Mouse (Mus musculus) MEL (cell line): ENCODE data around the gene Dph1. TPM values are rescaled to one million over a fixed set of nuclear protein-coding genes. Genes with fewer than 3 reads are reported as not detected.
A peak's percentile ranks its signal among the peaks of the same experiment; 100 is the strongest.
"Not testable (repeated sequence)": the region's sequence is repeated elsewhere in the genome, so short reads cannot be mapped to it uniquely, and the experiment has no call there.

Experiments
- DNase-seq: peaks from one replicate; pipeline ENCODE4 v3.0.0; 2011; ENCODE audit warnings: low read depth, low spot score
- H3K27ac ChIP-seq: 2 replicates; pipeline ENCODE4 v1.5.1; 2012; ENCODE audit warnings: low read depth, mild to moderate bottlenecking, control low read depth, low read length, moderate library complexity; ENCODE audit not compliant: control insufficient read depth
- H3K27me3 ChIP-seq, 2 experiments: fragments of 150-350 bp in 1 of 2; sonication (generic) in 1 of 2; 2 replicates each; pipeline ENCODE4 v1.6.1; 2012; ENCODE audit warnings: low read length in 2 of 2, mild to moderate bottlenecking in 2 of 2, improper control_type of control experiment in 1 of 2, moderate library complexity in 1 of 2; ENCODE audit not compliant: insufficient read depth in 2 of 2, control insufficient read depth in 1 of 2
- H3K36me3 ChIP-seq, 2 experiments: 2 replicates each; pipeline ENCODE4 v1.6.1; 2012 to 2014; ENCODE audit warnings: low read length in 2 of 2, improper control_type of control experiment in 1 of 2, inconsistent platforms in 1 of 2, mild to moderate bottlenecking in 1 of 2; ENCODE audit not compliant: insufficient read depth in 2 of 2, control insufficient read depth in 1 of 2
- H3K4me1 ChIP-seq, 2 experiments: fragments of 150-350 bp in 1 of 2; sonication (generic) in 1 of 2; 2 replicates each; pipeline ENCODE4 v1.6.1; 2012; ENCODE audit warnings: low read length in 2 of 2, improper control_type of control experiment in 1 of 2, mild to moderate bottlenecking in 1 of 2; ENCODE audit not compliant: insufficient read depth in 2 of 2, control insufficient read depth in 1 of 2
- H3K4me3 ChIP-seq, 2 experiments: fragments of 150-350 bp in 1 of 2; sonication (generic) in 1 of 2; 2 replicates each; pipeline ENCODE4 v1.5.1; 2012; ENCODE audit warnings: low read depth in 2 of 2, low read length in 2 of 2, mild to moderate bottlenecking in 2 of 2, moderate library complexity in 2 of 2, control low read depth in 1 of 2, improper control_type of control experiment in 1 of 2; ENCODE audit not compliant: control insufficient read depth in 1 of 2, insufficient read depth in 1 of 2
- H3K79me2 ChIP-seq: 2 replicates; pipeline ENCODE4 v1.6.1; 2012; ENCODE audit warnings: mild to moderate bottlenecking, low read length, moderate library complexity; ENCODE audit not compliant: control insufficient read depth, poor library complexity, insufficient read depth
- H3K9ac ChIP-seq: 2 replicates; pipeline ENCODE4 v1.6.1; 2012; ENCODE audit warnings: low read depth, mild to moderate bottlenecking, control low read depth, low read length, moderate library complexity; ENCODE audit not compliant: control insufficient read depth, poor library complexity, severe bottlenecking
- H3K9me3 ChIP-seq: fragments of 150-350 bp; sonication (generic); replicated peaks from 2 replicates; pipeline ENCODE4 v1.6.1; 2012; ENCODE audit warnings: mild to moderate bottlenecking, low read length, improper control_type of control experiment, moderate library complexity; ENCODE audit not compliant: insufficient read depth
- CHD2 ChIP-seq: IDR thresholded peaks from 2 replicates; pipeline ENCODE4 v1.6.1; 2011; ENCODE audit warnings: low read length, improper control_type of control experiment
- ELF1 ChIP-seq: IDR thresholded peaks from 2 replicates; pipeline ENCODE4 v1.6.1; 2014; ENCODE audit warnings: low read depth, mild to moderate bottlenecking, inconsistent platforms, low read length, improper control_type of control experiment, moderate library complexity
- EP300 ChIP-seq, 2 experiments: IDR thresholded peaks; 2 replicates each; pipeline ENCODE4 v1.6.1; 2011; ENCODE audit warnings: improper control_type of control experiment in 2 of 2, low read length in 2 of 2, low read depth in 1 of 2, mild to moderate bottlenecking in 1 of 2
- GATA1 ChIP-seq: IDR thresholded peaks from 2 replicates; pipeline ENCODE4 v1.6.1; 2011; ENCODE audit warnings: low read depth, low read length, improper control_type of control experiment
- HCFC1 ChIP-seq: IDR thresholded peaks from 2 replicates; pipeline ENCODE4 v1.6.1; 2012; ENCODE audit warnings: low read depth, mild to moderate bottlenecking, inconsistent platforms, low read length, improper control_type of control experiment, moderate library complexity
- JUND ChIP-seq: IDR thresholded peaks from 2 replicates; pipeline ENCODE4 v1.6.1; 2011; ENCODE audit warnings: low read depth, mild to moderate bottlenecking, improper control_type of control experiment, low read length
- MYC ChIP-seq: IDR thresholded peaks from 2 replicates; pipeline ENCODE4 v1.6.1; 2011; ENCODE audit warnings: low read depth, mild to moderate bottlenecking, low read length, improper control_type of control experiment, moderate library complexity
- NRF1 ChIP-seq: IDR thresholded peaks from 2 replicates; pipeline ENCODE4 v1.6.1; 2014; ENCODE audit warnings: low read depth, mild to moderate bottlenecking, inconsistent platforms, low read length, improper control_type of control experiment, moderate library complexity; ENCODE audit not compliant: poor library complexity, insufficient read depth, severe bottlenecking
- POLR2A ChIP-seq, 2 experiments: IDR thresholded peaks; 2 replicates each; pipeline ENCODE4 v1.6.1; 2011 to 2012; ENCODE audit warnings: low read length in 2 of 2, mild to moderate bottlenecking in 2 of 2, control low read depth in 1 of 2, improper control_type of control experiment in 1 of 2, low read depth in 1 of 2, moderate library complexity in 1 of 2; ENCODE audit not compliant: control insufficient read depth in 1 of 2, insufficient read depth in 1 of 2, poor library complexity in 1 of 2
- POLR2AphosphoS2 ChIP-seq: IDR thresholded peaks from 2 replicates; pipeline ENCODE4 v1.6.1; 2011; ENCODE audit warnings: low read length, improper control_type of control experiment
- RAD21 ChIP-seq: IDR thresholded peaks from 2 replicates; pipeline ENCODE4 v1.6.1; 2011; ENCODE audit warnings: mild to moderate bottlenecking, low read depth, low read length, improper control_type of control experiment
- SIN3A ChIP-seq: IDR thresholded peaks from 2 replicates; pipeline ENCODE4 v1.6.1; 2012; ENCODE audit warnings: low read length, improper control_type of control experiment, inconsistent platforms
- TBP ChIP-seq: IDR thresholded peaks from 2 replicates; pipeline ENCODE4 v1.8.0; 2011; ENCODE audit warnings: low read depth, low read length, improper control_type of control experiment
- TCF12 ChIP-seq: IDR thresholded peaks from 2 replicates; pipeline ENCODE4 v1.6.1; 2014; ENCODE audit warnings: low read depth, mild to moderate bottlenecking, inconsistent platforms, low read length, improper control_type of control experiment, moderate library complexity
- USF1 ChIP-seq: IDR thresholded peaks from 2 replicates; pipeline ENCODE4 v1.6.1; 2014; ENCODE audit warnings: low read depth, mild to moderate bottlenecking, inconsistent platforms, low read length, improper control_type of control experiment, moderate library complexity
- USF2 ChIP-seq, 2 experiments: IDR thresholded peaks; 2 replicates each; pipeline ENCODE4 v1.6.1; 2011 to 2012; ENCODE audit warnings: improper control_type of control experiment in 2 of 2, low read length in 2 of 2, borderline replicate concordance in 1 of 2, inconsistent platforms in 1 of 2, low read depth in 1 of 2, mild to moderate bottlenecking in 1 of 2; ENCODE audit not compliant: insufficient read depth in 1 of 2
- ZKSCAN1 ChIP-seq: IDR thresholded peaks from 2 replicates; pipeline ENCODE4 v1.6.1; 2012; ENCODE audit warnings: low read depth, mild to moderate bottlenecking, inconsistent platforms, low read length, improper control_type of control experiment, moderate library complexity
- ZNF384 ChIP-seq: IDR thresholded peaks from 2 replicates; pipeline ENCODE4 v1.6.1; 2012; ENCODE audit warnings: low read depth, mild to moderate bottlenecking, inconsistent platforms, low read length, improper control_type of control experiment
- polyA plus RNA-seq, 2 experiments: library from polyadenylated mRNA; stranded (reverse) in 1 of 2; unstranded in 1 of 2; fragments of >175 nt in 1 of 2; fragments of >200 nt in 1 of 2; gene quantifications; 2 replicates each; pipeline versions ENCODE4 v1.2.1 to v1.2.4; 2012; ENCODE audit warnings: low replicate concordance in 2 of 2, low read depth in 1 of 2; ENCODE audit not compliant: insufficient read length in 2 of 2, insufficient read depth in 1 of 2, missing spikeins in 1 of 2
- total RNA-seq: library from RNA; depleted of rRNA; stranded (reverse); fragments of 300-350 nt; gene quantifications from 2 replicates; pipeline ENCODE4 v1.2.3, GENCODE M21; 2012

Gene Dph1
- total and polyA plus RNA-seq, 3 experiments = 58.4 to 59.5 TPM; not detected in 1

DNA sequence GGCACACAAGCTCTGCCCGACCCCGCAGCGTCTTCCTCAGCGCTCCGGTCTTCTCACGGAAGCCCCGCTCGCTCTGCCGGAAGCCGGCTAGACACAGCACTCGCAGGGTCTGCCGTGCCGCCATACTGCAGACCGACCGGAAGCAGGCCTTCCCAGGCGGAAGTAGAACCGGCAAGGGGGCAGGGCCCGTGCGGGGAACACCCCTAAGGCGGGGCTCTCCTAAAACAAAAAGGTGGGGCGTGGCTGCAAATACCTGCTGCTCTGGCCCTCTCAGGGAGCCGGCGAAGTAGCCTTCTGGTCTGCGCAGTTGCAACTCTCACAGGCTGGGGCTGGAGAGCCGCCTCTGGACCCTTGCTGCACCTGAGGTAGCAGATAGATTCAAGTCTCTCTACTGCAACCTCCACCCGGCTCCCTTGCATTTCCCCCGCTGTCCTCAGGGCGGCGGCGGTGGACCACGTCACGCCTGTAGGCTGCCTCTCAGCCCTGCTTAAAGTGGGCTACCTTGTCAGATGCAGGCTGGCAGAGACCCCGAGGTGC lies 12.3 kb downstream of the Dph1 start, which contains the start of gene Ovca2 (continued):
- TF ChIP-seq SIN3A (peak; percentile 79), ZKSCAN1 (no peak; the same call in 1 of the 2 replicates), GATA1 (no peak)

GRCm38 (mm10) chr11:75178011-75178410 lies 13.0 kb downstream of the Dph1 start:
- Histone ChIP-seq H3K27me3 (no peaks in the 10 kb centered on the region), H3K9me3 (no peaks in the 10 kb centered on the region), H3K4me3 (peak overlapping the region; percentile 92 to 95), H3K4me1 (peaks cover 0 to 18% of the 10 kb centered on the region in 2 experiments; a peak in 3 of 4 replicates), H3K27ac (peak overlapping the region; percentile 75; the same call in 1 of the 2 replicates), H3K9ac (peak overlapping the region; percentile 95), H3K79me2 (peaks cover 10% of the 10 kb centered on the region), H3K36me3 (peaks cover 0 to 5% of the 10 kb centered on the region in 2 experiments; a peak in 3 of 4 replicates)
- no peak for DNase-seq
- no peak for TF ChIP-seq TCF12
- TF ChIP-seq ZNF384 = no peak
- no peak for TF ChIP-seq MYC
- TF ChIP-seq ELF1 = no peak
- no peak for TF ChIP-seq ZKSCAN1
- TF ChIP-seq HCFC1 = no peak
- no peak for TF ChIP-seq TBP
- TF ChIP-seq CHD2 = no peak
- TF ChIP-seq USF1 = no peak

GRCm38 (mm10) chr11:75174574-75174973 lies 16.5 kb downstream of the Dph1 start:
- peak; percentile 71 for TF ChIP-seq ZNF384
- TF ChIP-seq, all 39 proteins: peak for 1; not testable (repeated sequence) for 38
- H3K79me2 ChIP-seq = peaks cover 12% of the 10 kb centered on the region
- H3K4me3 ChIP-seq, DNase-seq, H3K27me3 ChIP-seq, H3K27ac ChIP-seq, H3K9ac ChIP-seq, H3K9me3 ChIP-seq, H3K36me3 ChIP-seq: not testable (repeated sequence)
- peaks cover 0 to 18% of the 10 kb centered on the region in 2 experiments; a peak in 3 of 4 replicates for H3K4me1 ChIP-seq

DNA sequence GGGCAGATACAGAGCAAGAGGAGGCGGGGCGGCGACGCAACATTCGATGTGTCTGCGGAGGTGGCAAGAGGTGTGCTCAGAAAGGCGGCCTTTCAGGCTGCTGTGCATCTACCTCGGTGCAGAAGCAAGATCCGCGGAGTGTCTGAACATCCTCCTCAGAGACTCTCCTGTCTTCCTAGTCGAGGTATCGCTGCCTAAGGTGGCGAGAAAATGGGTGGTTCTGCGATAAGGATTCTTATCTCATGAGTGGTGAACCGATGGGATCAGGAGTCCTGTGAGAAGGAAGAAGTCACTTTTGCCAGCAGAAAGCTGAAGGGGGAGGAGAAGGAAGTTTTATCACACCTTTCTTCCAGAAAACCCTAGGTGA lies 17.3 kb downstream of the Dph1 start:
- Histone ChIP-seq H3K4me3 (peak overlapping the region; percentile 70 to 81), H3K36me3 (peaks cover 0 to 5% of the 10 kb centered on the region in 2 experiments; a peak in 2 of 4 replicates), H3K9ac (no peak overlapping the region; the same call in 1 of the 2 replicates), H3K27ac (peak overlapping the region; percentile 16), H3K27me3 (no peaks in the 10 kb centered on the region), H3K9me3 (no peaks in the 10 kb centered on the region), H3K79me2 (peaks cover 14% of the 10 kb centered on the region), H3K4me1 (peaks cover 0 to 18% of the 10 kb centered on the region in 2 experiments; a peak in 3 of 4 replicates)
- TF ChIP-seq CHD2 (no peak), EP300 (IDR thresholded peaks at IDR 0.05; ENCODE audit: low read depth in 1 of 2, low read length in 2 of 2) (no peak), USF1 (no peak), NRF1 (0 out of 2 replicates have a peak, but pooled peaks have one; percentile 0), RAD21 (no peak), POLR2AphosphoS2 (no peak), POLR2A (IDR thresholded peaks at IDR 0.05; ENCODE audit: control insufficient read depth in 1 of 2, insufficient read depth in 1 of 2, low read depth in 1 of 2, low read length in 2 of 2, poor library complexity in 1 of 2) (peak in 1 of 2 experiments; percentile 27; a peak in 1 of 4 replicates), JUND (0 out of 2 replicates have a peak, but pooled peaks have one; percentile 18), USF2 (IDR thresholded peaks at IDR 0.05; ENCODE audit: borderline replicate concordance in 1 of 2, insufficient read depth in 1 of 2, low read depth in 1 of 2, low read length in 2 of 2) (no peak), GATA1 (peak; percentile 54), MYC (no peak)
- DNase-seq = no peak
